Mouse (Mus musculus) left cerebral cortex, postnatal 14 days (tissue): Measurements from ENCODE around the gene Tedc1. TPM values are rescaled to one million over a fixed set of nuclear protein-coding genes. Genes with fewer than 3 reads are reported as not detected.

Source experiments
- total RNA-seq, 2 experiments: library from RNA; stranded (reverse); gene quantifications; 2 replicates each; pipeline ENCODE4 v1.2.3; 2021

The Tedc1 gene
- total RNA-seq, 2 experiments from 2014 or later = 1.7 to 1.8 TPM

Other genes with a start within 250 kb of the Tedc1 start
- gene Jag2, start 226.6 kb upstream of the Tedc1 start, total RNA-seq = 10 to 100 TPM; 60.2 to 61.2 TPM
- 10 to 100 TPM in 1 of 2 experiments, 1 to 10 TPM in 1; 9.5 to 11.0 TPM for gene Nudt14, start 214.3 kb upstream of the Tedc1 start, total RNA-seq
- gene Btbd6, start 179.9 kb upstream of the Tedc1 start, total RNA-seq = 10 to 100 TPM; 54.4 to 55.9 TPM
- gene Brf1, start 155.7 kb upstream of the Tedc1 start, total RNA-seq = 10 to 100 TPM; 49.0 to 51.1 TPM
- gene Pacs2, start 141.9 kb upstream of the Tedc1 start, total RNA-seq = 10 to 100 TPM; 86.6 to 97.6 TPM
- under 1 TPM in 1 of 2 experiments, not detected in 1; 0.31 TPM for gene Tex22, start 81.9 kb upstream of the Tedc1 start, total RNA-seq
- 10 to 100 TPM; 92.7 to 95.9 TPM for gene Mta1, start 58.1 kb upstream of the Tedc1 start, total RNA-seq
- 100 to 1,000 TPM; 199 to 200 TPM for gene Crip2, start 16.2 kb upstream of the Tedc1 start, total RNA-seq
- gene Crip1, start 10.1 kb upstream of the Tedc1 start, total RNA-seq = 10 to 100 TPM; 12.7 to 13.0 TPM
- gene Tmem121, start 29.5 kb downstream of the Tedc1 start, total RNA-seq = 10 to 100 TPM; 28.3 to 35.6 TPM